Mouse (Mus musculus) T-helper 2 cell (primary cell): Measurements from ENCODE around the gene B830017H08Rik.

Source experiments
- in situ Hi-C: fragments of 300-600 bp; cut with MboI, MseI; formaldehyde crosslinking; loops from one replicate; pipeline ENCODE4 v1.15.1; 2025; ENCODE audit warnings: high pct_unique_total_duplicates

B830017H08Rik gene

DNA sequence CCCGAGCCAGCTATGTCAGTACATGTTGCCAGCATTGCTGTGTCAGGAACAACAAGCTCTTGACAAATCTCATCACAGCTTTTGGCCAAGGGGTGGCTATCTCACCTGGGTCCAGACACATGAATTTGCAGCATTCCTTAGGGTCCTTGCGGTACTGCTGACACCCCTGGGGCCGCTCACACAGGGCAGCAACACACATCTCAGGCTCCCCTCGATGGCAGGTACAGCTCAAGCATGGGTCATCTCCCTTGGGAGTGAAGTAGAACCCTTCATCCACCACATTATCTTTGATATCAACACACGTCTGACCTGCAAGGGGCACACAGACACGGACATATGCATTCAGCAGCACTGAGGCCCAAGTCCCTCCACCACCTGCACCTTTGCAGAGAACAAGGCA lies 16.6 kb downstream of the B830017H08Rik start:
- in situ Hi-C loops = no loop called here

DNA sequence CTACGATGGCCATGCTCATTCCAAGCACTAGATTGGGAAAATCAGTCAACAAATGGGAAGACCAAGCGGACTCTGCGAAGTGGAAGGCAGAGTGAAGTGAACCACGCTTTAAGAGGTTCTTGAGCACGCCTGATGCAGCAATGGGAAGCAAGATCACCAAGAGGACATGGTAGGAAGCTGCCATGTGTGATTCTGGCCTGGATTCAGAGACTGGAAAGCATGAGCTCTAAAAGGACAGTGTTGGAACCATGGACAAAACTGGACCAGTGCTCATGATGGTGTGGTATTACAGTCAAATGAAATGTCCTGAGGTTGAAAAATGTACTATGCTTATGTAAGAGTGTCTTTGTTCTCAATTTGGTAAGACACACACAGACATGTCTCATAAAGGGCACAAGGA lies 18.4 kb downstream of the B830017H08Rik start:
- in situ Hi-C loops = no loop called here

DNA sequence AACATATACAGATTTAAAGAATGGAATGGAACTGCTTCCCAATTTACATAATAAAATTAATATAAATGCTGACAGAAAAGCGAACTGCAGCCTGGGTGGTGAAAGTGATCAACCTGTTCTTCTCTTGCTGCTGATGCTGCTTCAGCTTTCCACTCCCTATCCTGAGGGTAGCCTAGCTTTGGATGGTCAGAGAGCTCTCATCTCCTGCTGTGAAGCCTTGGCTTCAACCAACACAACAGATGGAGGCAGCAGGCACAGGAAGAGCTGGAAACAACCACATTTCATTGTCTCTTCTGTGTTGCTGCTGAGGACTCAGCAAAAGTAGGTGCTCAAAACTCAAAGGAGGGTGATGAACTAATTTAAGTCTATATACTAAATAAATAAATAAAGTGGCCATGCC lies 18.9 kb downstream of the B830017H08Rik start:
- in situ Hi-C loops = no loop called here

DNA sequence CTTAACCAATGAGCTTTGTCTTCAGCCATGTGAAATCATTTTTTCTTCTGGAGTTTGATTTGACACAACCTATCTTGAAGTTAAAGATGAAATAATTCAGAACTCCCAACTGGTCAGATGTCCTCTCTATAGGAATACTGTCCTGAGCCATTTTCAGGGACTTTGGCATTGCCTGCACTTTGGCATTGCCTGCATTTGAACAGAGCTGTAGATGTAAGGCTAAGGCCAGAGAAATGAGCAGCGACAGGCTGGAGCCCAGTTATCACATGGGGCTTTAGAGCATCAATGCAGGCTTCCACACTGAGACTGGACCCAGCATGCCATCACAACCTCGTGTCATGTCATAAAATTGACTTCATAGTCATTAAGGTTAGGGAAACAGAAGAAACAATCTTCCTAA lies 20.3 kb downstream of the B830017H08Rik start:
- in situ Hi-C loops = no loop called here

DNA sequence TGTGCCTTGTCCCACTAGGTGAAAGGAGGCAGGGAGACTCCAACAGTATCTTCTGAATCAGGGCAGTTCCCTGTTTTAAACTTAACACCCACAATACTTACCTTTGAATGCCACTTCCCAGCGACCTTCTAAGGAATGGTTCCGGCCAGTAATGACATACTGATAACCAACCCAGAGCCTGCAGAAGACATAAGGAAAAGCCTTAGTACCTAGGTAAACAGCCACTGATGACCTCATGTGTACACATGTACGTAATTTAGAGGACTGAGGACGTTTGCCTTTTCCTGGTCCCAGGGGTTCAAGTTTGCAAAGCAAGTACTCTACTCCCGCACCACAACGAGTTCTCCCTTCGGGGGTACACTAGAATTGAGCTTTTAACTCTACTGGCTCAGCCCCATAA lies 24.2 kb downstream of the B830017H08Rik start:
- in situ Hi-C loops = no loop called here

DNA sequence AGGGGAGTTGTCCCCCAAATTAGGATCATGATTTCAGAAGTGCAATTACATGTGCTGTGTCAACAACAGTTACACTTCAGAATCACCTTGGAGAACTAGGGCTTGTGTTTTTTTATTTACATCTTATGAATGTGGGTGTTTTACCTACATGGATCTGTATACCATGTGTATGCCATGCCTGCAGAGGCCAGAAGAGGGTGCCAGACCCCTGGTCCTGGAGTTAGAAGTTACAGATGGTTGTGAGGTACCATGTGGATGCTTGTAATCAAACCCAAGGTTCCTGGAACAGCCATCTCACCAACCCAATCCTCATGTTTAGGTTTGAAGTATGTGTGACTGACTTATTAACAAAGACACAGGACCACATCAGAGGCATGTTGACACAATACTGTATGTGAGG lies 25.7 kb downstream of the B830017H08Rik start:
- in situ Hi-C loops = no loop called here

DNA sequence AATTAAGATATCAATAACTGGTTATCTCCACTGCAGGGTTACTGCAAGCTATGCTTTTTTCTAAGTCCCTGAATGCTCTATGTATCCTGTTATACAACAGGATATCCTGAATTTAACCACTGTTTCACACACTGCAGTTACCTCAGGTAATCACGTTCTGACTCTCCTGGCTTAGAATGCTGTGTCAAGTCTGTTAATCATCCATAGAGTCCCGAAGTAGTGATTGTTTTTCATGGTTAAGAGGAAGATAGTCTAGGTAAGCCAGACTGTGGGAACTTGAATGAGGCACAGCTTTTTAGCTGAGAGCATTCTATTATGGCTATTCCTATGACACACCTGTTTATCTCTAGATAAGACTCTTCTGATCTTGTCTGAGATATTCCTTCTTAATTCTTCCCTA lies 32.4 kb downstream of the B830017H08Rik start:
- in situ Hi-C loops = loop anchor here (10.0 kb wide), 1 partner anchor 780 kb away; no protein-coding TSS in a partner anchor

DNA sequence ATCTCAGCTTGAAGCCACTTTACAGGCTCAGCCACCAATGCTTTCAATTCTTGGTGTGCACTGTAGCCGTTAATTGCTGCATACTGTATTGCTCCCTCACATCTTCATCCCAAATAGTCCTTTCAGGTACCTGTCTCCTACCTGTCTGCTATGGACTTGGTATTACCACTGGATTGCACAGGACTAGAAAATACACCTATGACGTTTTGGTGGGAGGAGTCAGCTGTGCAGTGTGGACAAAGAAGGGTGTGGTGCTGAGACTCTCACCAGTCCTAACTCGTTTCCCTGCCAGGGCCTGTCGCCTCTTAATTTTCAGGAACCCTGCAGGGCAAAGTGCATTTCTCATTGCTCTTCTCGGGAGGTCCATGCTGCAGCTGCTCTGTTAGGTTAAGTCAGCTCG lies 32.8 kb downstream of the B830017H08Rik start:
- in situ Hi-C loops = loop anchor here (10.0 kb wide), 1 partner anchor 779 kb away; no protein-coding TSS in a partner anchor

DNA sequence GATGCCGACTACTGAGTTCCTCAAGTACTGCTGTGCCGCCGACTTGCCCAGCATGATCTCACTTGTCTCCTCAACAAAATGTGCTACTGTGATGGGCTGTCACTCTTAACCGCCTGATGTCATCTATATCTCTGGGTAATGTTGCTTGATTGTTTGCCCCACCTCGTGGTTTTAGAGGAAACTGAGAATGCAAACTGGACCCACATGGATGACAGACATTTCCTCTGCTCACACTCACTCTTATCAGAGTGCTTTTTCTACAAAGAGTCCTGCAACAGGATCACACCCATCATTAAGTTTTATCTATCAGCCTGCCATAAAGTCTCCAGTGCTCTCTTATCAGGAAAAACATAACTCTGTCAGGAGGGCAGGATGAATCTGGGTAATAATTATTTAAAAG lies 38.3 kb downstream of the B830017H08Rik start:
- in situ Hi-C loops = no loop called here

DNA sequence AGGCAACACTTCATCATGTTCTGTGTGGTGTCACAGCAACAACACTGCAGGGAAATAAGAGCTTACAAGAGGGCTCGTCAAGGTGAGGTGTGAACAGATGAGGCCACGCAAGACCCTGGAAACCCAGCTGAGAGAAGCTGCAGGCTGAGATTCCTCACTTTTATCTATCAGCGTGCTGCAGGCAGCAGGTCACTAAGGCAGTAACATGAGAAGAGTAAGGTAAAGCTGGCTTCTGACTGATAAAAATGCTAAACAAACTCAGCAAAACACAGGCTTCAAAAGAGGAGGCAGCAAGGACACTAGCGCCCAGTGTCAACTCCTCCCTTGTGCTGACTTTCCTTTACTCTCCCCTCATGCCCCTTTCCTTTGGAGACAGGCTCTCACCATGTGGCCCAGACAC lies 40.1 kb downstream of the B830017H08Rik start:
- in situ Hi-C loops = no loop called here

DNA sequence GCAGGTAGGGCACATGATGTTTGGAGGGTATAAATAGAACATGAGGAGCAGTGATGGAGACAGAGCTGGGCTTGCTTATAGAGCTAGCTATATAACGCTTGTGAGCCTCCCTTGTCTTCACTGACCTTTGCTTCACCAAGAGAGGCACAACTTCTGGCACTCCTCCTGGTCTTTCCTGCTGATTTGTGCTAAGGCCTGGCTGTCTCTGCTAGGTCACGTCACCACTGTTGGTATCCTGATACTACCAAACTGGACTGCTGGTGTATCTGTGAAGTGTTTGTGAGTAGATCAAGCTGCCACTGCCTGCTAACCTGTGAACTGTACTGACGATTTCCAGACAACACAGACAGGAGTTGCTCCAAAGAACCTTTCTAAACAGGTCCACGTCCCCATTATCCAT lies 42.3 kb downstream of the B830017H08Rik start:
- in situ Hi-C loops = no loop called here

DNA sequence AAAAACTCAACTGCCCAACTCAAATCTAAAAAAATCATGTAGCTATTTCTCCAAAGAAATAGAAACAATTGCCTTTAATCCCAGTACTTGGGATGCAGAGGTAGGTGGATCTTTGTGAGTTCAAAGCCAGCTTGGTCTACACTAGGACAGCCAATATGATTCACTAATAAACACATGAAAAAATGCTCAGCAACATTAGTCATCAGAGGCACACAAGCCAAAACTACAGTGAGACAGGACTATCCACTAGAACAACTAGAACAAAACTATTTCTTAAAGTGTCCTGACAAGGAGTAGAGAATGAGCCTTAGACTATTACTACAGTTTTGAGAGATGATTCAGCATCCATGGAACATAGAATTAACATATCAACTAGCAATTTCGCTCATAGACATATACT lies 43.2 kb downstream of the B830017H08Rik start:
- in situ Hi-C loops = no loop called here

DNA sequence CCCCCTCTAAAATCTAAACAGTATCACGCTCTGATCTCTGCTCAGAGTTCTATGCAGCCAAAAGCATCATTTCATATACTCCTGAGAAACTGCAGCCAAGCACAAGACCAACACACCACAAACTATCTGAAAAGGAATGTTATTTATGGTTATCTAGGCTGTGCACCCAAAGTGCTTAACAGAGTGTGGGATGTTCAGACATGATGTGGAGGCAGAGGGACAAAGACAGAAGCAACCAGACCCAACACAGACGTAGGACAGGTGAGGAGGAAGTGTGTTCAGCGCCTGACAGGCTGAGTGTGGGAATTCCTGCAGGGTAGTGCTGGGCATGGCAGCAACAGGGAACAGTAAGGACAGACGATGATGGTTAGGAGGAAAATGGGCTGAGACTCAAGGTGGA lies 46.6 kb downstream of the B830017H08Rik start:
- in situ Hi-C loops = no loop called here

DNA sequence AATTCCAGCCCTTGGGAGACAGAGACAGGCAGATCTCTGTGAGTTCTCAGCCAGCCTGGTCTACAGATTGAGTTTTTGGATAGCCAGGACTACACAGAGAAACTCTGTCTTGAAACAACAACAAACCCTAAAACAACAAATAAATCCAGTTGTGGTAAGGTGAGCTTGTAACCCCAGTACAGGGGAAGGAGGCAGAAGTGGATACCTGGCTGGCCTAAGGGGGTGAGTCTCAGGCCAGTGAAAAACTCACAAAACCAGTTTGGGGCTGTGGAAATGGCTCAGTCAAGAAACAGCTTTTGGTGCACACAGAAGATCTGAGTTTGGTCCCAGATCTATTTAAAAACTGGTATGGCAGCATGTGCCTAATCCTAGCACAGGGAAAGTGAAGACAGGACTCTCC lies 49.3 kb downstream of the B830017H08Rik start:
- in situ Hi-C loops = no loop called here

DNA sequence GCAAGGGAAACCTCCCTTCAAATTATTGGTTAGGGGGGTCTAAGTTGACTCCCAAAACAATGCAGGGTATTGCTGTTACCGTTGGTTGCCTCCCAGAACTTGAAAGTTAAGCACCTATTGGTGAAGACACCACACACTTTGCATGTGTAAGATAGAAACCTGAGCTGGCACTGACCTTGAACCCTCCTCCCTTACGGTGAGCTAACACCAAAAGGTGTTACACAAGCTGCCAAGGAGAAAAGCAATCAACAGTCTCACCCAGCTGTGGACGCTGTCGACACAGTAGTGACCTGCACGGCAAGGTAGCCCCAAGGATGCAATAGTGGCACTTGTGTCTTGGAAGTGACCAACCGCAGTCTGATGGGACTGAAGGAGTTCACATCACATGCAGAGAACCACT lies 51.2 kb downstream of the B830017H08Rik start:
- in situ Hi-C loops = no loop called here
